Mouse (Mus musculus) telencephalon, adult 2 months (tissue): ENCODE data around the gene Fcgbp.
"Not testable (repeated sequence)": the region's sequence is repeated elsewhere in the genome, so short reads cannot be mapped to it uniquely, and the experiment has no call there.

Experiments
- DNase-seq: peaks from one replicate; pipeline ENCODE4 v3.0.0-alpha.2; 2011; ENCODE audit warnings: low read depth, low spot score

Fcgbp gene

DNA sequence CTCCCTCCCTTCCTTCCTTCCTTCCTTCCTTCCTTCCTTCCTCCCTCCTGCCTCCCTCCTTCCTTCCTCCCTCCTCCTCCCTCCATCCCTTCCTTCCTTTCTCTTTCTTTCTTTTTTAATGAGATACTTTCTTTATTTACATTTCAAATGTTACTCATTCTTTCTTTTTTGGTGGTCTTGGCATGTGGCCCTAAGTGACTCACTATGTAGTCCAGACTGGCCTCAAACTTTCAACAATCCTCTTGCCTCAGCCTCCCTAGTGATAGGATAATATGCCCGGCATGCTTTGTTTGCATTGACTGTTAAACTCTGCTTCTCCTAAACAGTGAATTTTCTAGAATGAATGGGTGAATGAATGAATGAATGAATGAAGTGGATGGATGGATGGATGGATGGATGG, 78.8 kb downstream of the Fcgbp start:
- DNase-seq = no peak

DNA sequence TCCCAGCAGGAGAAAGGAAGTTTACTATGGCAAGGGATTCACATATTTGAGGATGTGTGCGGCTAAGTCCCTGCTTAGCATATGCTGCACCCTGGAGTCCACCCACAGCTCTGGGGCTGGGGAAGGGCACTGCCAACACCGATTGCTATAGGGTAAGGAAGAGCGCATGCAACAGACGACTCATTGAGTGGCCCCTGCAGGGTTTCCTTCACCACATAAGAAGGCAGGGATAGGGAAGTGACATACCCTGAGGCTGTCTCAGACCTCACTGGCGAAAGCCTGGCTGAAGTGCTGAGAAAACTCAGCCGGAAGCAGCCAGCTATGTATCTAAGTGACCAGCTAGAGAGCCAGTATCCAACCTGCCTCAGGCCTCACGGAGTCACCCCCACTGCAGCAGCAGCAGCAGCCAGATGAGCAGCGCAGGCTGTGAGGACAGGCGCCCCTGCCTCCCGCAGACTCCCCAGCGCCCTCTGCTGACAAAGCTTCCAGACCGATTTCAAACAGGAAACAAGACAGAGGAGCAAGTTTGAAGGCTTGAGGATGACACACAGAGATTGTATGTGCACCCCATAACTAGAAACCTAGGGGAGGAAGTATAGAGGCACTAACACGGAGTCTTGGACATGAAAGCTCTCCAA, 80.7 kb downstream of the Fcgbp start:
- DNase-seq = no peak

DNA sequence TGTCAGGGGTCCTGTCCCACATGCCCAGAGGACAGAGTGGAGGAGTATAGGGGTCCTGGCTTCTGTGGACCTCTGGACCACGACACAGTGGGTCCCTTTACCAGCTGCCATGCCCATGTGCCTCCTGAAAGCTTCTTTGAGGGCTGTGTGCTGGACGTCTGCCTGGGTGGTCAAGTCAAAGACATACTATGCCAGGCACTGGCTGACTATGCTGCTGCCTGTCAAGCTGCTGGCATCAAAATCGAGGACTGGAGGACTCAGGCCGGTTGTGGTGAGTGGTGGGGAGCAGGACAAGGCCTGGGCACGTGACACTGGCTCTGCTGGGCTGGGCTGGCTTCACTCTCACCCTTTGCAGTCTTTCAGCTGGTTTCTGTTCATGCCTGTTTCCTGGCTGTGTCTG, 82.6 kb downstream of the Fcgbp start:
- not testable (repeated sequence) for DNase-seq

DNA sequence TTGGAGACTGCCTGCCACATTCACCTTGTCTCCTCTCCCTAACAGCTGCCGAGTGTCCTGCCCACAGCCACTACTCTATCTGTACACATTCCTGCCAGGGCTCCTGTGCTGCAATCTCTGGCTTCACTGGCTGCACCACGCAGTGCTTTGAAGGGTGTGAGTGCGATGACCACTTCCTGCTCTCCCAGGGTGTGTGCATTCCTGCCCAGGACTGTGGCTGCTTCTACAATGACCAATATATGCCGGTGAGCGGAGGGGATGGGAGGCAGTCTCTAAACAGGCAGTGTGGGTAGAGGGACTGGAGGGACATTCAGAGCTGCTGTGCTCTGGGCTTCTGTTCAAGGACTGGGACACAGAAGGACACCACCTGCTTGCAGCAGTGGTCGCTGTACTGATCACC, 88.3 kb downstream of the Fcgbp start:
- DNase-seq = no peak

DNA sequence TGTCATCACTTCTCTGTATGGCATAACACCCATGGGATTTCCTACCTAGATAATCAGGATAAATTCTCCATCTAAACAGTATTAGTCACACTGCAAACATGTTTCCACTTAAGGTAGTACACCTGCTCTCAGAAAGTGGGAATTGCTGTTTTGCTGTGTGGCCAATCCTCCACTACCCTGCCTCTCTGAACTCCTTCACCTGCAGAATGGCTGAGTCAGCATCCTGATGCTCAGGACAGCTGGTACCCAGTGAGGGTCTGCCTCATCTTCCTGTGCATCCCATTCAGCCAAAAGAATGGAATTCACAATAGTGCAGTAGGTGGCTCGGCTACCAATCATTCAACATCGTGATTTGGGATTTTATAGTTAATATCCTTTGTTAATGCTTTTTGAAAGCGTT, 88.9 kb downstream of the Fcgbp start:
- no peak for DNase-seq

DNA sequence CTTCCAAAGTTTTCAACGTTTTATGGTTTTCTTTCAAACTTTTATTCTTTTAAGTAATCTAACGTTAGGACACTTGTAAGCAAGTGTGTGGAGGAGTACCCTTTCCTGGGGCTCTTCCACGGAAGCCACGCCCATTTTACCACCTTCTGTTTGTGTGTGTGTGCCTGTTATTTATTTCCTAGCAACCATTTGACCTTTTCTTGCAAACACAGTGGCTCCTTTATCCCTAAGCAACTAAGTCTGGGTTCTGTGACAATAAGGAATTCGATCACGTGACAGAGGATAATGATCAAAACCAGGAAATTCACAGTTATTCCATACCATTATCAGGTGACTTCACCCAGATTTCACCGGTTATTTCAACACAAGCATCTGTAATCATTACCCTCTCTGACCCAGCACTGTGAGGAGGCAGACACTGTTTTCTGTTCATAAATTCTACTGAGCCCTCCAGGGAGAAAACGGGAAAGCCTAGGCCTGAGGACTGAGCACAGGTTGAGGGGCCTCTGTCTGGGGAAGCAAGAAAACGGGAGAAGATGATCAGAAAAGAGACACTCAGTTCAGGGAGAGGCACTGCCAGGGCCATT, 90.2 kb downstream of the Fcgbp start:
- no peak for DNase-seq

DNA sequence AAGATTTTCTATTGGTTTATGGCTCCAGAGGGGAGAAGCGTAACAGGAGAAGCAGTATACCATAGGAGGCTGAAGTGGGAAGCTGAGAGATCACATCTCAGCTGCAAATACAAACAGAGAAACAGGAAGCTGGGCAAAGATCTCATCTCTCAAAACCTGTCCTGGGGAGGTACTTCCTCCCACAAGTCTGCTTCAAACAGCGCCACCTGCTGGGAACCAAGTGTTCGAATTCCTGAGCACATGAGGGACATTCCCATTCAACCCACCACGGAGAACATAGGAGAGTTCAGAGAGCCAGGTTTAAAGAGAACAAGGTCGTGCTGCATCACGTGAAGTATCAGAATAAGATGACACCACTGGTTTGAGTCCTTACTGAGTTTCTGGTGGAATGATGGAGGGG, 94.4 kb downstream of the Fcgbp start:
- no peak for DNase-seq

DNA sequence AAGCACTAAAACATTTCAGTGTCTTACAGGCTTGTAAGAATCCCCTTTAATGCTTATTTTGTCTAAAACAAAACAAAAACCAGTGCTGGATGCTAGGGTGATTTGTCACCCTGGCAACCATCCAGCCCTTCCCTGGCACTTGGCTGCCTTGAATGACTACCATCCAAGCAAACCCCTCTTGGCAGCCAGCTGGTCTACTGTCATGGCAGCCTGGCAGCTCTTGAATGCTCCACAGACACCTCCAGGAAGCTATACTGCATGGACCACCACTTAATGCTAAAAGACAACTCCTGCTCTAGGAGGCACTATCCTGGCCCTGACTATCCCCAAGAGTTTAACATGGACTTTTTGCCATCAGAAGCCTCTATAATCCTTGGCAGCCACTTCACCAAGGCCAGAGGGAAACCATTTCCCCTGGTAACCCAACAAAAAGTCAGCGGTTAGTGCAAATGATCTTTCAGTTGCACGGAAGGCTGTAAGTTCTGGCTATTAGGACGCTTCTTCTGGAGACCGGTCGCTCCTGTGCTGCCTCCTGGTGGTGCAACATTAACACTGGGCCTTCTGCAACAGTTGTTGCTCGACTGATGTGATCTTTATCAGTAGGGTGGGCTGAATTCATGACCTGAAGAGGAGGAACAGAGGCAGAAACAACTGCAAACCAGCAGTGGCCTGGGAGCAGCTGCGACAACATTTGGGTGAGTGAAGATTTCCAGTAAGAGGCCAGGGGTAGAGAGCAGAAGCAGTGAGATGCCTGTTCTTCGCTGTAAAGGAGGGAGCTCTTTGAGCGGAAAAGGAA, 97.5 kb downstream of the Fcgbp start:
- no peak for DNase-seq

DNA sequence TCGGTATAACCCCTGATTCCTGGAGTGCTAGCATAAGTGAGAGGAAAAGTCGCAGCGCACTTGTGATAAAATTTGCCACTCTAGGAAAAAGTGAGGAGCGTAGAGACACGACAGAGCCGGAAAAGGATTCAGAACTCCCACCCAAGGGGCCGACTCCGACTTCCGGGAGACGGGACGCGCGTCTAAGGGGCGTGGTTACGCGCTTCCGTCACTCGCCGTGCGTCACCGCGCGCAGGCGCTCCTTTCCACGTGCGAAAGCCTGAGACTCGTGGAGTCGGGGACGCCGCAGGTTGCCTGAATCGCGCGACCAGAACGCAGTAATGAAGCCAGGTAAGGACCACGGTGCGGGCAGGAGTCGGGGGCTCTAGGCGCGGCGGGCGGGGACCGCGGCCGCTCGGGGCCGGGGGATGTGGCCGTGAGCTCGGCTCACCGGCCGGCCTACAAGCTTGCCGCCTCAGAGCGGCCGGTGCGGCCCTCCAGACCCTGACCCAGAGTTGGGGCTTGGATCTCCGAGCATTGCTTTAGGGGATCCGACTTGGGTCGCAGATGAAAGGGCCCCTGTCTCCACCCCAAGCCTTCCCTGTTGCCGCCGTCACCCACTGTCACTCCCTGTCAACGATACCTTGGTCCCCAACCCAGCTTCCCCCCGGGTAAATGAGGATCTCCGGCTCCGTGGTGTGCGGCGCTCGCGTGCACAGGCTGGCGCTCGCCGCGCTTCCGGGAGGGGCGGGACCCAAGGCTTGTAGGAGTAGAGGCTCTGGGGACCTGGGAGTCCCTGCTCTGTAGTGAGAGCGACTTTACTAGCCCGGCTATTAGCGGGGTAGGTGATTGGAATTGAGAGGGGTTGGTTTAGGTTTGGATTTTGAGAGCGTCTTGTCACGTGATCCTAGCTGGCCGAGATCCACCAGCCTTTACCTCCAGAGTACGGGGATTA, 98.7 kb downstream of the Fcgbp start, which contains the start of gene Fbl:
TSS of gene Fbl (plus strand) at position 222 of the 934 bp plus-strand sequence.
- peak; percentile 84 for DNase-seq
